Comparison of ENCODE assay signal across 16 mouse cellular contexts in genomic region chr12:6590231-6590630, GRCm38 (mm10).
DNase-seq lines count a peak whose midpoint lies in the region; TF ChIP-seq lines count a peak whose summit lies in the region.
"Had no signal": no experiment of that assay in that cellular context is flagged by ENCODE, and none has a peak within 500 bp of the region (broad histone marks: within the 10 kb centered on the region; RNA-seq: fewer than 3 reads in every experiment).

No protein-coding gene starts in this region.

- TF ChIP-seq CTCF in brain, embryonic 14.5 days (IDR thresholded peaks at IDR 0.05; ENCODE audit: borderline replicate concordance, extremely low read depth, insufficient read depth, insufficient read length), result no peak

- peak; percentile 46 for DNase-seq in layer of hippocampus, adult 11-12 months (ENCODE audit: low spot score)
- no peak for DNase-seq in layer of hippocampus, postnatal 25 days (ENCODE audit: extremely low spot score in 1 of 2, low spot score in 1 of 2)
- DNase-seq in adrenal gland, adult 8-10 months, result peak; percentile 61
- peak; percentile 24 for DNase-seq in brain, embryonic 14.5 days (ENCODE audit: low read depth)
- peak; percentile 4 to 21 for DNase-seq in layer of hippocampus, postnatal 36 days
- no peak for DNase-seq in lung, postnatal 36 days
- DNase-seq in kidney, postnatal 4 days, result no peak
- DNase-seq in testis, postnatal 10 days (ENCODE audit: low spot score), result no peak
- DNase-seq: cerebellum, adult 9-11 months; gastrocnemius, postnatal 14 days; heart, adult 2 months; kidney, adult 11 months; kidney, postnatal 10 days; lung, adult 2 months; lung, postnatal 4 days; thymus, postnatal 14 days had no signal

- no peak for TF ChIP-seq POLR2A in brain, embryonic 14.5 days (IDR thresholded peaks at IDR 0.05; ENCODE audit: borderline replicate concordance, extremely low read depth, insufficient read depth, insufficient read length, poor library complexity, severe bottlenecking)

Comparison
In these comparisons a context has a peak if more than half of its experiments do, and no peak if none do; other contexts are left out.
1. DNase-seq: peak in layer of hippocampus, adult 11-12 months (single experiment), adrenal gland, adult 8-10 months (single experiment), brain, embryonic 14.5 days (single experiment) and layer of hippocampus, postnatal 36 days (2 of 2); none in layer of hippocampus, postnatal 25 days (0 of 2), lung, postnatal 36 days (single experiment), kidney, postnatal 4 days (0 of 2) and testis, postnatal 10 days (single experiment).